Mouse (Mus musculus) left cerebral cortex, postnatal 4 days (tissue): ENCODE measurements around the gene Ednra. TPM values are rescaled to one million over a fixed set of nuclear protein-coding genes. Genes with fewer than 3 reads are reported as not detected.

Source experiments
- DNase-seq: peaks from one replicate; pipeline ENCODE4 v3.0.0-alpha.2; 2022
- intact Hi-C: fragments of 180-260 bp; cut with DNase I; formaldehyde crosslinking; loops from one replicate; pipeline ENCODE4 v1.15.1; 2025
- total RNA-seq, 2 experiments: library from RNA; stranded (reverse); gene quantifications; 2 replicates each; pipeline ENCODE4 v1.2.3; 2021

The Ednra gene
- total RNA-seq, 2 experiments from 2014 or later, result 5.5 to 6.0 TPM

GRCm38 (mm10) chr8:77659534-77660080 lies 64.7 kb downstream of the Ednra start:
- intact Hi-C loops, result no loop called here
- no peak for DNase-seq

GRCm38 (mm10) chr8:77658356-77658755 lies 65.9 kb downstream of the Ednra start:
- intact Hi-C loops, result no loop called here
- DNase-seq, result no peak

- DNase-seq, result no peak
- intact Hi-C loops, result no loop called here
Measured at GRCm38 (mm10) chr8:77650646-77651190, 73.5 kb downstream of the Ednra start.

GRCm38 (mm10) chr8:77640093-77640839 lies 84.0 kb downstream of the Ednra start:
- intact Hi-C loops, result no loop called here
- DNase-seq, result no peak

- DNase-seq, result no peak
- intact Hi-C loops, result loop anchor here (10.0 kb wide), 1 partner anchor 597 kb away; no protein-coding TSS in a partner anchor
Measured at GRCm38 (mm10) chr8:77637593-77637992, 86.7 kb downstream of the Ednra start.

- no peak for DNase-seq
- intact Hi-C loops, result loop anchor here (5.0 to 10.0 kb wide), 2 partner anchors 88 to 601 kb away; partner anchors contain the start of gene Ednra
Measured at GRCm38 (mm10) chr8:77634035-77634434, 90.2 kb downstream of the Ednra start.

- DNase-seq, result no peak
- intact Hi-C loops, result loop anchor here (5.0 to 10.0 kb wide), 2 partner anchors 89 to 602 kb away; partner anchors contain the start of gene Ednra
Measured at GRCm38 (mm10) chr8:77633211-77633610, 91.1 kb downstream of the Ednra start.

- intact Hi-C loops, result loop anchor here (2.0 to 10.0 kb wide), 3 partner anchors 92 to 604 kb away; partner anchors contain the start of gene Ednra
- no peak for DNase-seq
Measured at GRCm38 (mm10) chr8:77630691-77631090, 93.6 kb downstream of the Ednra start.

- DNase-seq, result peak; percentile 82
Measured at GRCm38 (mm10) chr8:77629858-77630537, 94.3 kb downstream of the Ednra start.

GRCm38 (mm10) chr8:77623677-77624209 lies 100.5 kb downstream of the Ednra start:
- no peak for DNase-seq
- intact Hi-C loops, result no loop called here

More at GRCm38 (mm10) chr8:77629858-77630537, 94.3 kb downstream of the Ednra start:
- intact Hi-C loops, result loop anchor here (2.0 to 10.0 kb wide), 3 partner anchors 92 to 605 kb away; partner anchors contain the start of gene Ednra

- intact Hi-C loops, result no loop called here
- DNase-seq, result peak; percentile 64
Measured at GRCm38 (mm10) chr8:77617916-77618315, 106.3 kb downstream of the Ednra start.

Other genes with a start within 250 kb of the Ednra start
- 1 to 10 TPM; 6.5 to 6.6 TPM for gene Arhgap10, start 206.5 kb downstream of the Ednra start, total RNA-seq
- 10 to 100 TPM; 28.0 to 29.4 TPM for gene Prmt9, start 175.1 kb downstream of the Ednra start, total RNA-seq
- gene Tmem184c, start 113.8 kb downstream of the Ednra start, total RNA-seq, result 10 to 100 TPM; 57.1 to 62.7 TPM